Mouse (Mus musculus): ENCODE measurements around the gene Ptk6.
"Not testable (repeated sequence)": the region's sequence is repeated elsewhere in the genome, so short reads cannot be mapped to it uniquely, and the experiment has no call there.

Ptk6 gene

DNA sequence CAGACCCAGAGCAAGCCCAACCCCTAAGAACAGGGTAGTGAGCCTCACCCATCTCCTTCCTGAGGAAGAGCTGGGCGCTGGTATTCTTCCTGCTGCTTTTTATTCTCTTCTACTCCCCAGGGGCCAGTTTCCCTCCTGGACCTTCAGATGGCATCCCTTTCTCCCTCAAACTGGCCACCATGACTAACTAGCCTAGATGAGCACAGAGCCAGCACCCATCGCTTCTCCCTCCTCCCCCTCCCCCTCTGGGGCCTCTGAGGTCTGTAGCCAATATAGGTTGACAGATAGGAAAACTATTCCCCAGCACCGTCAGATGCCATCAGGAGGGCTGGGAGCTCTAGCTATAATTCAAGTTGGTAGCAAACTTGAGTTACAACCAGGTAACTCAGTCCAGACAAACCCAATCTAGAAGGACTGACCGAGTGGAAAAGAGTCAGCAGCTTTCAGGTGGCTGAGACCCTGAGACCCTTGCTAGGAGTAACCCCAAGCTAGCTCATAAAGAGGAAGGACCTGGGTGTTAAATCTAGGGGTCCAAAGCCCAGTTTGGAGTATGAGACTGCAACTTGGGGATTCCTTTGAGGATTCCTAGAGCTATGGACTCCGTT is 16.4 kb upstream of the Ptk6 start:
- no peak for DNase-seq (ENCODE audit: low spot score)

DNA sequence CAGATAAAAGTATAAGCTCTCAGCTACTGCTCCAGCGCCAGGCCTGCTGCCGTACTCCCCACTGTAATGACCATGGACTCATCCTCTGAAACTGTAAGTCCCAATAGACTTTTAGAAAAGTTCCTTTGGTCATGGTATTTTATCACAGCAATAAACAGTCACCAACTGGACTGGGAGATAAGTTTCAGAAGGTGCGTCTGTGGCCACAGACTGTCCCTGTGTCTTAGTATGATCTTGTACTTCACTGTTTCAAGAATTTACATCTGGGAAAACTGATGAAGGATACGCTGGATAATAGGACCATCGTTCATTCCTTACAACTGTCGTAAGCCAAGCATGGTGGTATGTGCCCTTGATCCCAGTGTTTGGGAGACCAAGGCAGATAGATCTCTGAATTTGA is 13.4 kb upstream of the Ptk6 start:
- no peak for DNase-seq (ENCODE audit: low spot score)

DNA sequence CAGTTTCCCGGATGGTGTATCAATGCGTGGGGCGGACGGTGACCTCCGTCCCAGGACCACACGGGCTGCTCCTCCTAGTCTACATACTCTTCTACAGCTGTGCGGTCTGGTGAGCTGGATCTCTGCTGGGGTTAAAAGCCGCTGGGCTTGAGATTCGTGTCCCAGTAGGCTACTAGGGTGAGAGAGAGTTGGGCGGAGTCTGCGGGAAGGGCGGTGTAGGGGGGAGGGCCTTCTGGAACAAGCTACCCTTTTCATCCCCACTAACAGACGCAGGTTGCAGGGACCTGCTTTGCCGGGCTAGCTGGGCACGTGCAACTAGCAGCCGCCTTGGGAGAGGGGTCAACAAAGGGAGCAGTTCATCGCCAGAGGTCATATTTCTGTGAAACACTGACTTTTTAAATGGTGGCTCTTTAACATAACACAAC is 10.4 kb upstream of the Ptk6 start, which contains the start of gene Srms:
Gene Srms (minus strand): TSS at position 165 of the 425 bp plus-strand sequence.
- DNase-seq (ENCODE audit: low spot score), result no peak

DNA sequence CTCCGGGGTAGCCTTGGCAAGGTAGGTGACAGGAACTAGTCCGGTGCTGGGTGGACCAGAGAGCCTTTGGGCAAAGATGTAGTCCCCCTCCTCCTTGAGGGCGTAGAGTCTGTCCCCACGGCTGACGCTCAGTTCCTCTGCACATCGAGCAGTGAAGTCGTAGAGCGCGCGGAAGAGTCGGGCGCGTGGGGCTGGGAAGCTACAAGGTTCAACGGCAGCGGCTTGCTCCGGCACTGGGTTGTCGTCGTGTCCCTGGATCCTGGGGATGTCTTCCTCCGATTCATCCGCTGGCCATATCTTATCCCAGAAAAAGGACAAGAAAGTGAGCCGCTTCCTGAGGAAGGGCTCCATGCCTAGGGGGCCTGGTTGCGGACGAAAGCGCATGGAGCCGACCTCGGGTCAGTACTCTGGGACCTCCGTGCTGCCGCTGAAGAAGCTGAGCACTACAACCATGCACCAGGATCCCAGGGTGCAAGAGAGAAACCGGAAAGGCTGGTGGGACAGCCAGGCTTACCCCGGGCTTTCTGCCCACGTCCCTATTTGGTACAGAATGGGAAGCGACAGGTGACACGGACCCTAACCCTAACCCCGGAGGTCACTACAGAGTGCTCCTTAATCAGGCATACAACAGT is 9.9 kb upstream of the Ptk6 start:
- DNase-seq (ENCODE audit: low spot score), result no peak

- no peak for DNase-seq (ENCODE audit: low spot score)
These were observed 3.5 kb upstream of the Ptk6 start for GRCm38 (mm10) chr2:181206118-181206517.

DNA sequence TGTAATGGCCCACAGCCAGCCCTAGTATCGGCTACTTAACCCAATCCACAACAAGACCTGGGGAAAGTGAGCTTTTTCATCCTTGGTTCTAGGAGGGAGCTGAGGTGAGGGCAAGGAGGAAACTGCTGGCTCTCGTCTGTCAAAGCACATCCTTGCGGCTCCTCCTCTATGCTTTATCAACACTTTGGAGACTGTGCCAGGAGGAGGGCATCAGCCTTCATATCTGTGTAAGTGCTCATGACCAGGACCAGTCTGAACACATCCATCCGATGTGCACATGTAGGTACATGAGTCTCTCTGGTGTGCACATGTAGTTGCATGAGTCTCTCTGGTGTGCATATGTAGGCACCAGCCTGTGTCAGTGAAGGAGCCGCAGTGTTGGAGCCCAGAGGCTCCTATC is 3.1 kb upstream of the Ptk6 start:
- DNase-seq (ENCODE audit: low spot score), result no peak

DNA sequence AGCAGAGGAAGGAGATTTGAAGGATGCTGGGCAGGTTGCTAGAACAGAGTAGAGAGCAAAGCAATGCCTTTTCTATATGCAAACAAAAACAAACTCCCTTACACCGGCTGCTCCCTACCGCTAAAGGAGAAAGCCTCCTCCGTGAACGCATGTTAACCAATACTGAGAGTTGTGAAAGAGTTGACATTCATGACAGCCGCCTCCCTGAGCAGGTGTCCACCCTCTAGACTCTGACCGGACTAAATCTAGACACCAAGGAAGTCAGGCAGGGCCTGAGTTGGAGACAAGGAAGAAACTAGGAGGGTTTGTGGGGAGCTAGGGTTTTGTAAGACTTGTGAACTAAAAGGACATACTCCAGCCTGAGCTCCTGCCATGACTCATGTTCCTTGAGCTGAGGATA is 297 bp upstream of the Ptk6 start:
- DNase-seq (ENCODE audit: low spot score), result no peak

GRCm38 (mm10) chr2:181201606-181202005 is 983 bp downstream of the Ptk6 start:
- DNase-seq (ENCODE audit: low spot score), result no peak

GRCm38 (mm10) chr2:181196628-181197300 is 5.8 kb downstream of the Ptk6 start:
- no peak for DNase-seq (ENCODE audit: low spot score)

DNA sequence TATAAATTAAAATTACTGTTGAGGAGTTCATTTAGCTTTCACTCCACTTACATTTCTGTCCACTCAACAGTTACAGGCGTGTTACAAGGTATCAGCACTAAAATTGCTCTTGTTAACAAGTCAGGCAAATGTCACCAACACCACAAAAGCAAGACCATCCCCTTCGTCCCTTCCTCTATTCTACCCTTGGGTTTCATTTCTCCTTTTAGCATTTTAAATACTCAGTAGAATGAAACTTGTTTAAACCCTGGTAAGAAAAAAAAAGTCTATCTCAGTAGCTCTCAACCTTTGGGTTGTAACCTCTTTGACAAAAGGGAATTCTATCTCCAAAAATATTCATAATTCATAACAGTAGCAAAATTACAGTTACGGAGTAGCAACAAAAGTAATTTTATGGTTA is 9.5 kb downstream of the Ptk6 start:
- DNase-seq (ENCODE audit: low spot score), result no peak

DNA sequence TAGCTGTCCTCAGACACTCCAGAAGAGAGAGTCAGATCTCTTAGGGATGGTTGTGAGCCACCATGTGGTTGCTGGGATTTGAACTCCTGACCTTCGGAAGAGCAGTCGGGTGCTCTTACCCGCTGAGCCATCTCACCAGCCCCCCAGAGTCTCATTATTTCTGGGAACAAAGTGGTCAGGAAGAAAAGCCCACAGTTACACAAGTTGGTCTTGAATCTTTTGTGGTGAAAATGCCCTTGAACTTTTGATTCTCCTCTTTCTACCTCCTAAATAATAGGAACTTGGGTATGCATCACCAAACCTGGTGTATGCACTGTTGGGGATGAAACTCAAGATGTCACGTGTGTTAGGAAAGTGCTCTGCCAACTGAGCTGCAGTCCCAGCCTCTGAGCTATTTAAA is 10.7 kb downstream of the Ptk6 start:
- no peak for DNase-seq (ENCODE audit: low spot score)

DNA sequence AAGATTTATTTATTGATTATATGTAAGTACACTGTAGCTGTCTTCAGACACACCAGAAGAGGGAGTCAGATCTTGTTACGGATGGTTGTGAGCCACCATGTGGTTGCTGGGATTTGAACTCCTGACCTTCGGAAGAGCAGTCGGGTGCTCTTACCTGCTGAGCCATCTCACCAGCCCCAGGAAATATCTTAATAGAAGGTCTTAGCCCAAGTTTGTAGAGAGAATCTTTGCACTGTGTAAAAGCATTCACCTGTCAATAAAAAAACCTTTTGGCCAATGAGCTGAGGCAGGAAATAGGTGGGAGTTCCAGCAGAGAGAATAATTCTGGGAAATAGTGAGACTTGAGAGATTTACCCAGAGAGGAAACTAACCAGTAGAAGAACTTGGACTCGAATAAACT is 11.2 kb downstream of the Ptk6 start:
- not testable (repeated sequence) for DNase-seq (ENCODE audit: low spot score)

GRCm38 (mm10) chr2:181189321-181189720 is 13.3 kb downstream of the Ptk6 start:
- DNase-seq (ENCODE audit: low spot score), result no peak

DNA sequence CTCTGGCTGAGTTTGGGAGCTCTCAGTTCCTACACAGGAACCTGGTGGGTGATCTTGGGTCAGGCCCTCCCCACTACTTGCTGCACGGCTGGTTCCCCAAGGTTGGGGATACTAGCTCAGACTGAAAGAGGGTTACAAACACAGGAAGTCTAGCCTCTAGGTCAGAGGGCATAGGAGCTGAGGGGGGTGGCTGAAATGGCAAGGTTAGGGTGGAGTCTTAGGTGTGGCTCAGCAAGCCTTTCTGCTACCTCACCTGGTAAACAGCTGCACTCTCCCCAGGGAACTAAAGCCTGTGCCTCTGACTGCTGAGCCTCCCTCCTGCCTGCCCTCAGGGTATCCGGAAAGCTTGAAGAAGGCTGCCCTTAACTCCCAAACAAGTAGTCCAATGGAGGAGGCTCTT is 13.9 kb downstream of the Ptk6 start:
- DNase-seq (ENCODE audit: low spot score), result no peak

GRCm38 (mm10) chr2:181187121-181188000 is 15.2 kb downstream of the Ptk6 start, which contains the start of gene Ppdpf:
Gene Ppdpf, plus strand, starts transcription at chr2:181187247.
- DNase-seq (ENCODE audit: low spot score), result peak; percentile 76

- peak; percentile 70 for DNase-seq (ENCODE audit: low spot score)
These were observed 16.0 kb downstream of the Ptk6 start for GRCm38 (mm10) chr2:181186635-181187034.

GRCm38 (mm10) chr2:181180898-181181297 is 21.7 kb downstream of the Ptk6 start:
- DNase-seq (ENCODE audit: low spot score), result no peak

GRCm38 (mm10) chr2:181178471-181178870 is 24.1 kb downstream of the Ptk6 start:
- no peak for DNase-seq (ENCODE audit: low spot score)

DNA sequence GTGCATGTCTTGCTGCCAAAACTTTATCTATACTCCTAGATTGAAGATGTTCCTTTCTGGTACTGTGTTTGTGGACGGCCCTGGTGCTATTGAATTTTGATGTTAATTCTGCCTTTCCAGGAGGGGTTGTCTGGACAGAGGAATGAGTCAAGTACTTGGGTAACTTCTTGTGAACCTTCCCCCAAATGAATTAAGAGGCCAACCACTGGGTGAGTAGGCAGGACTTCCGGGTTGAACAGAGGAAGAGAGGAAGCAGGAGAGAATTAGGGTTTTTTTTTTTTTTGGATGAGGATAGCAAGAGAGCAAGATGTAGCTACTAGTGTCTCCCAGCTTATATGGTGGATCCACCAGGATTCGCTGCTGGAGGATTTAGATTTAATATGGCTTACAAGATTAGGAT is 24.6 kb downstream of the Ptk6 start:
- DNase-seq (ENCODE audit: low spot score), result no peak

DNA sequence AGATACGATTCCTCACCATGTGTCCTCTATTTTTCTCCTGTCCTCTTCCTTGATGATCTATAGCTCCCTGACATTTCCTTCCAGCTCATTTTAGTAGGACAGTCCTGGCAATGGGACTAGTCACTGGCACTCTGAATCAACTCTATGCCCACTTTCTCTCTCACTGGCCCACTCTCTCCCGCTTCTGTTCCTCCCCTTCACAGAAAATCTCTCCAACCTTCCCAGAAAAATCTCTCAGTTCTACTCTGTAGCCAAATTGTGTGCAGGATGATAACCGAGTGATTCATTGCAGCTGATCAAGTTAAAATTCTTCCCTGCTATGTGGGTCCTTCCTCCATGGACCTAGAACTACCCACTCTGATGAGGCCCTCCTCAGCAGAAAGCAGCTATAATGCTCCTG is 27.9 kb downstream of the Ptk6 start:
- no peak for DNase-seq (ENCODE audit: low spot score)

- DNase-seq (ENCODE audit: low spot score), result no peak
These were observed 36.1 kb downstream of the Ptk6 start for GRCm38 (mm10) chr2:181166469-181166868.

DNA sequence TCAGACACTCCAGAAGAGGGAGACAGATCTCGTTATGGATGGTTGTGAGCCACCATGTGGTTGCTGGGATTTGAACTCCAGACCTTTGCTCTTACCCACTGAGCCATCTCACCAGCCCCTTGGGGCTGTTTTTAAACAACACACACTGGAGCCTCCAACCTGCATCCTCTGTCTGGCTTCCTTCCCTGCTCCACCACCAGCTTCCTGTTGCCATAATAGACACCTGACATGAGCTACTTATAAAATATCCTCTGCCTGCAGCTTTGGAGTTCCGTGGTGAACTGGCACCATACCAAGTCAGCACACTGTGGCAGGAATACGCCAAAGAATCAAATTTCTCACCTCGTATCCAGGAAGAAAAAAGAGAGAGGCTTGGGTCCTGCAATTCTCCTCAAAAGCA is 41.8 kb downstream of the Ptk6 start:
- DNase-seq (ENCODE audit: low spot score), result no peak
